Mouse (Mus musculus) stomach, embryonic 14.5 days (tissue): ENCODE measurements around the gene Pcx. TPM values are rescaled to one million over a fixed set of nuclear protein-coding genes. Genes with fewer than 3 reads are reported as not detected.
A peak's percentile ranks its signal among the peaks of the same experiment; 100 is the strongest.

ENCODE experiments used
- ATAC-seq: fragments of 200-750 bp; cut with Nextera tagmentation; 2 replicates; pipeline ENCODE4 v1.8.0; 2017; ENCODE audit warnings: low read depth, moderate TSS enrichment; ENCODE audit not compliant: insufficient number of reproducible peaks, insufficient read depth, low FRiP score
- H3K27ac ChIP-seq: fragments of 300-500 bp; sonication (generic); 2 replicates; pipeline ENCODE4 v1.5.1; 2014; ENCODE audit warnings: mild to moderate bottlenecking, low read length, moderate library complexity, mixed read lengths
- H3K27me3 ChIP-seq: fragments of 300-500 bp; sonication (generic); 2 replicates; pipeline ENCODE4 v1.6.1; 2014; ENCODE audit warnings: low read length, control low read depth, mixed read lengths; ENCODE audit not compliant: control insufficient read depth, insufficient read depth
- H3K36me3 ChIP-seq: fragments of 300-500 bp; sonication (generic); 2 replicates; pipeline ENCODE4 v1.6.1; 2014; ENCODE audit warnings: mild to moderate bottlenecking, control low read depth, low read length, moderate library complexity, mixed read lengths; ENCODE audit not compliant: control insufficient read depth, insufficient read depth
- H3K4me1 ChIP-seq: fragments of 300-500 bp; sonication (generic); 2 replicates; pipeline ENCODE4 v1.6.1; 2014; ENCODE audit warnings: low read length, control low read depth, mixed read lengths; ENCODE audit not compliant: control insufficient read depth, insufficient read depth
- H3K4me2 ChIP-seq: fragments of 300-500 bp; sonication (generic); replicated peaks from 2 replicates; pipeline ENCODE4 v1.6.1; 2014; ENCODE audit warnings: low read depth, low read length, control low read depth
- H3K4me3 ChIP-seq: fragments of 300-500 bp; sonication (generic); 2 replicates; pipeline ENCODE4 v1.5.1; 2014; ENCODE audit warnings: low read depth, low read length, control low read depth
- H3K9ac ChIP-seq: fragments of 300-500 bp; sonication (generic); replicated peaks from 2 replicates; pipeline ENCODE4 v1.6.1; 2014; ENCODE audit warnings: low read depth, mild to moderate bottlenecking, control low read depth, low read length, moderate library complexity, mixed read lengths
- H3K9me3 ChIP-seq: fragments of 300-500 bp; sonication (generic); 2 replicates; pipeline ENCODE4 v1.6.1; 2016; ENCODE audit warnings: low read depth, low read length, control low read depth; ENCODE audit not compliant: control insufficient read depth
- WGBS: fragments of 180-500 bp; shearing (Covaris S2); extraction: QIAGEN DNeasy Blood & Tissue Kit; methylation state at CpG from one replicate; pipeline ENCODE4 v1.1.7; 2014; 5-methylcytosine and 5-hydroxymethylcytosine counted together
- polyA plus RNA-seq: library from polyadenylated mRNA; unstranded; fragments of >200 nt; fragmentation: Nextera tagmentation; extraction: Ambion mirVana; gene quantifications from 2 replicates; pipeline ENCODE4 v1.2.1, GENCODE M21; 2014

Pcx gene
- polyA plus RNA-seq, 1 experiment from 2014 or later = 12.7 TPM

DNA sequence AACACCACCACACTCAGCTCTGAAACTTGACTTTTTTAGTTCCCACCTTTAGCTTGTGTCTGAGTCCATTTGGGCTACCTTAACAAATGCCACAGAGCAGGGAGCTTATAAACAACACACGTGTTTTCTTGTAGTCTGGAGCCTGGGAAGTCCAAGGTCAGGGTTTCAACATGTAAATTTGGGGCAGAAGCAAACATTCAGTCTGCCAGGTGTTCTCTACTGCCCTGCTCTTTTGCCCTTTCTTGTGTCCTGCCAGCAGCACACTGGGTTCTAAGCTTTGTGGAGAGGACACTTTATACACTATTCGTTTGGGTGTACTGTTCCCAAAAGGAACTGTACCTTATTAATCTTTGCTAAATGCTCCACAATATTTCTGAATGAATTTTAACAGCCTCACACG is 78.2 kb downstream of the Pcx start:
- Histone ChIP-seq H3K27ac (no peak overlapping the region), H3K4me3 (no peak overlapping the region), H3K9ac (no peak overlapping the region), H3K36me3 (no peaks in the 10 kb centered on the region), H3K4me1 (no peaks in the 10 kb centered on the region), H3K4me2 (no peak overlapping the region), H3K27me3 (no peaks in the 10 kb centered on the region), H3K9me3 (no peaks in the 10 kb centered on the region)
- WGBS = 52% methylated on average over 3 of the region's 3 CpGs
- no peak for ATAC-seq

GRCm38 (mm10) chr19:4589081-4589480 is 78.8 kb downstream of the Pcx start:
- Histone ChIP-seq H3K27me3 (no peaks in the 10 kb centered on the region), H3K27ac (no peak overlapping the region), H3K4me2 (no peak overlapping the region), H3K9ac (no peak overlapping the region), H3K4me3 (no peak overlapping the region), H3K36me3 (no peaks in the 10 kb centered on the region), H3K4me1 (no peaks in the 10 kb centered on the region), H3K9me3 (no peaks in the 10 kb centered on the region)
- ATAC-seq = no peak
- 71% methylated on average over 1 of the region's 1 CpGs for WGBS

DNA sequence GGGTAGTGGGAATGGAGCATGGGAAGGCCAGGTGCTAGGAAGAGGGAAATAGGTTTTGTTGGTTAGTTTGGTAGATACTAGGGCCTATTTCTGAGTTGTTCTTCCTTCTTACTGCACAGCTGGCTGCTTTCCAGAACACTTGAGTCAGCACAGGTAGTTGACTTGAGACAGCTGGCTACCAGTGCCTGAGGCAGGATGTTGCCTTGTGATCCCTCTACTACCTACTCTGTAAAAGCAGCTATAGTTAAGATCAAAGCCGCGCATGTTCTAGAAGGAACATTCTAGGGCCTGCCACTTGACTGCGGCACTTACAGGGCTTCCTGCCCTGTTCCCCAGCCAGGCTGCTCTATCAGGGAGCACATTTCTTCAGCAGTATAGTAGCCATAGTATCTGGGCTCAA is 79.8 kb downstream of the Pcx start:
- no peak overlapping the region for H3K4me3 ChIP-seq
- no peaks in the 10 kb centered on the region for H3K27me3 ChIP-seq
- no peak overlapping the region for H3K4me2 ChIP-seq
- no peaks in the 10 kb centered on the region for H3K4me1 ChIP-seq
- ATAC-seq = no peak
- no peaks in the 10 kb centered on the region for H3K36me3 ChIP-seq
- H3K27ac ChIP-seq = no peak overlapping the region
- H3K9ac ChIP-seq = no peak overlapping the region
- no peaks in the 10 kb centered on the region for H3K9me3 ChIP-seq
- 67% methylated on average over 3 of the region's 3 CpGs for WGBS

GRCm38 (mm10) chr19:4593792-4594522 is 83.7 kb downstream of the Pcx start:
- H3K27me3 ChIP-seq = no peaks in the 10 kb centered on the region
- no peaks in the 10 kb centered on the region for H3K36me3 ChIP-seq
- H3K4me3 ChIP-seq = no peak overlapping the region
- no peaks in the 10 kb centered on the region for H3K4me1 ChIP-seq
- no peak for ATAC-seq
- H3K27ac ChIP-seq = no peak overlapping the region
- H3K9me3 ChIP-seq = no peaks in the 10 kb centered on the region
- no peak overlapping the region for H3K9ac ChIP-seq
- WGBS = 49% methylated on average over 7 of the region's 7 CpGs
- no peak overlapping the region for H3K4me2 ChIP-seq

DNA sequence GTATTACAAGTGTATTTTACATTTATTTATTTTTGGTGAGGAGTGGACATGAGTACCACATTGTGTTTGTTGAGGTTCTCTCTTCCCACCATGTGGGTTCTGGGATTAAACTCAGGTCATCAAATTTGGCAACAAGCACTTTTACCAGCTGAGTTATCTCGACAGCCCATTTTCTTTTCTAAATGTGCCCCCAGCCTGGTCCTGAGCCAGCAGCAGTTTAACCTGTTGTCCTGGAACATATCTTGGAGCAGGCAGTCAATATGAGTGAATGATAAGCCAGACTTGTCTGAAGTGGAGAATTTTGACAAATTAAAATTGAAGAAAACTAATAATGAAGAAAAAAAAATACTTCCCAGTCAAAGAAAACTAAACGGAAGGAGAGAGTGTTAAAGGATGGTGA is 85.8 kb downstream of the Pcx start:
- H3K27me3 ChIP-seq = no peaks in the 10 kb centered on the region
- H3K4me2 ChIP-seq = no peak overlapping the region
- 63% methylated on average over 2 of the region's 2 CpGs for WGBS
- H3K4me1 ChIP-seq = no peaks in the 10 kb centered on the region
- H3K27ac ChIP-seq = no peak overlapping the region
- no peak for ATAC-seq
- H3K9ac ChIP-seq = no peak overlapping the region
- no peak overlapping the region for H3K4me3 ChIP-seq
- no peaks in the 10 kb centered on the region for H3K36me3 ChIP-seq
- H3K9me3 ChIP-seq = no peaks in the 10 kb centered on the region

- H3K27me3 ChIP-seq = no peaks in the 10 kb centered on the region
- H3K27ac ChIP-seq = no peak overlapping the region
- WGBS = 82% methylated on average over 20 of the region's 20 CpGs
- H3K36me3 ChIP-seq = no peaks in the 10 kb centered on the region
- no peak for ATAC-seq
- H3K4me2 ChIP-seq = no peak overlapping the region
- peaks cover 18% of the 10 kb centered on the region; the same call in 1 of the 2 replicates for H3K4me1 ChIP-seq
- H3K9me3 ChIP-seq = no peaks in the 10 kb centered on the region
- H3K4me3 ChIP-seq = no peak overlapping the region
- no peak overlapping the region for H3K9ac ChIP-seq
Measured at GRCm38 (mm10) chr19:4602459-4602858, 92.2 kb downstream of the Pcx start.

DNA sequence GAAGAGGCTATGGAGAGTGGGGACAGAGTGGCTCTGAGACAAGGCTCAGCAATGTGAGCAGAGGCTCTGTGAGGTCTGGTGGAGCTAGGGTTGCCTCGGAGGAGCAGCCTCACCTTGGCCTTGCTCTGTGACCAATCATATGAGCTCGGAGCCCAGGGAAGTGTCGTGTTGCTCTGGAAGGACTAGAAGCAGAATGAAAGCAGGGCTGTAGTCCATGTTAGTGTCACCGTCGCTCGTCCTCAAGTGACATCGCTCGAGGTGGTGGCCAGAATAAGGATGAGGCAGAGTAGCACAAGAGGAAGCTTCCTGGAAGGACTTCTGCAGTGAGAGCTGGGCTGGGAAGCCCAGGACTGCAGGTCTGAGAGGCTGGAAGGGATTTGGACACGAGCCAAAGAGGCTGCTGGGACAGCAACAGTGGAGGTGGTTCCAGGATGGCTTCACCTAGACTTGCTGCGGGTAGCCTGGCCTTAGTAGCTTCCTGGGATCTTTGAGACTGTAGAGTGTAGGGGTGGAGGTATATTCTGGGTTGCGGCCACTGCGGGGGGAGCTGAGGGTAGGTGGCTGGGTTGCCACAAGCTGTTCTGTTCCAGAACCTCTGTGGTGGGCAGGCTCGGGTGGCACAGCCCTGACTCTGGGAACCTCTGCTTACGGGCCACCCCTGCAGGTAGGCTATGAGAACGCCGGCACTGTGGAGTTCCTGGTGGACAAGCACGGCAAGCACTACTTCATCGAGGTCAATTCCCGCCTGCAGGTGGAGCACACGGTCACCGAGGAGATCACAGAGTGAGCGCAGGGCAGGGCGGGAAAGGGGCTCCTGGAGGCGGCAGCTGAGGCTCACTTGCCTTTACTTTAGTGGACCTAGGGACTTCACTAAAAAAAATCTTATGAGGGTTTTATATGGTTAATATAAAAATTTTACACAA is 93.8 kb downstream of the Pcx start:
- H3K9me3 ChIP-seq = no peaks in the 10 kb centered on the region
- no peak overlapping the region for H3K4me3 ChIP-seq
- 35% methylated on average over 24 of the region's 24 CpGs for WGBS
- H3K27me3 ChIP-seq = no peaks in the 10 kb centered on the region
- no peak overlapping the region for H3K4me2 ChIP-seq
- H3K9ac ChIP-seq = no peak overlapping the region
- no peak overlapping the region for H3K27ac ChIP-seq
- ATAC-seq = peak; percentile 68; the same call in 1 of the 2 replicates
- H3K36me3 ChIP-seq = no peaks in the 10 kb centered on the region
- peaks cover 18% of the 10 kb centered on the region; the same call in 1 of the 2 replicates for H3K4me1 ChIP-seq

- no peak overlapping the region for H3K27ac ChIP-seq
- WGBS = 51% methylated on average over 4 of the region's 4 CpGs
- H3K4me2 ChIP-seq = no peak overlapping the region
- no peak overlapping the region for H3K9ac ChIP-seq
- H3K27me3 ChIP-seq = no peaks in the 10 kb centered on the region
- H3K4me1 ChIP-seq = peaks cover 18% of the 10 kb centered on the region; the same call in 1 of the 2 replicates
- H3K9me3 ChIP-seq = no peaks in the 10 kb centered on the region
- H3K36me3 ChIP-seq = no peaks in the 10 kb centered on the region
- ATAC-seq = no peak
- no peak overlapping the region for H3K4me3 ChIP-seq
Measured at GRCm38 (mm10) chr19:4605654-4606053, 95.4 kb downstream of the Pcx start.
